Mouse (Mus musculus): ENCODE results near the gene Astn2. TPM values are rescaled to one million over a fixed set of nuclear protein-coding genes. Genes with fewer than 3 reads are reported as not detected.

Astn2 gene
- polyA plus RNA-seq (2015; fragmentation: Nextera tagmentation; extraction: Ambion mirVana), result 2.9 and 3.3 TPM in 2 replicates

GRCm38 (mm10) chr4:66404201-66404711 lies at the start of gene Astn2:
Gene Astn2, minus strand, starts transcription at chr4:66404611.

GRCm38 (mm10) chr4:65604504-65605150 lies 799.8 kb downstream of the Astn2 start, which contains the start of gene Trim32:
Gene Trim32, plus strand, starts transcription at chr4:65604986.

